In genomic region chr2:7088536-7088935, GRCm38 (mm10) we compare ENCODE assay signal across 10 mouse cellular contexts.
DNase-seq lines count a peak whose midpoint lies in the region; ATAC-seq and TF ChIP-seq lines count a peak whose summit lies in the region.
"Had no signal": no experiment of that assay in that cellular context is flagged by ENCODE, and none has a peak within 500 bp of the region (broad histone marks: within the 10 kb centered on the region; RNA-seq: fewer than 3 reads in every experiment).

No protein-coding gene starts in this region.

- ATAC-seq in hindbrain, embryonic 11.5 days (ENCODE audit: low FRiP score) = peak; percentile 32; the same call in 1 of the 2 replicates
- ATAC-seq in neural tube, embryonic 12.5 days (ENCODE audit: low FRiP score, low read depth) = peak; percentile 35; the same call in 1 of the 2 replicates
- ATAC-seq: liver, postnatal 0 days had no signal

- no peaks in the 10 kb centered on the region for H3K36me3 ChIP-seq in hindbrain, embryonic 11.5 days (ENCODE audit: control insufficient read depth, insufficient read depth, low read length)
- H3K36me3 ChIP-seq in neural tube, embryonic 12.5 days = no peaks in the 10 kb centered on the region

- no peaks in the 10 kb centered on the region for H3K9me3 ChIP-seq in hindbrain, embryonic 11.5 days (ENCODE audit: control insufficient read depth, low read length)
- no peaks in the 10 kb centered on the region for H3K9me3 ChIP-seq in neural tube, embryonic 12.5 days

- H3K27ac ChIP-seq in left cerebral cortex, adult 2 months = peak overlapping the region; percentile 65
- peak overlapping the region; percentile 90 for H3K27ac ChIP-seq in embryonic fibroblast, embryonic 13.5 days (ENCODE audit: insufficient read depth, low read length)
- H3K27ac ChIP-seq in hindbrain, embryonic 11.5 days (ENCODE audit: low read depth, low read length) = peak overlapping the region; percentile 61; the same call in 1 of the 2 replicates
- H3K27ac ChIP-seq in neural tube, embryonic 12.5 days = no peak overlapping the region

- no peak for DNase-seq in left cerebral cortex, adult 2 months (ENCODE audit: extremely low spot score in 1 of 2, low spot score in 2 of 2)
- no peak for DNase-seq in left cerebral cortex, adult 18-20 months (ENCODE audit: low spot score in 2 of 2)
- DNase-seq in hindbrain, embryonic 11.5 days (ENCODE audit: low spot score) = peak; percentile 26
- no peak for DNase-seq in adrenal gland, adult 2 months
- no peak for DNase-seq in cerebellum, adult 9-11 months
- no peak for DNase-seq in adrenal gland, postnatal 4 days (ENCODE audit: low spot score in 2 of 2)
- DNase-seq: kidney, adult 11 months; liver, postnatal 0 days had no signal

- H3K4me2 ChIP-seq in hindbrain, embryonic 11.5 days (replicated peaks; ENCODE audit: low read depth, low read length) = no peak overlapping the region
- H3K4me2 ChIP-seq in neural tube, embryonic 12.5 days (replicated peaks) = no peak overlapping the region

- H3K9ac ChIP-seq in hindbrain, embryonic 11.5 days (ENCODE audit: low read depth, low read length) = no peak overlapping the region
- H3K9ac ChIP-seq in neural tube, embryonic 12.5 days = no peak overlapping the region
- H3K9ac ChIP-seq: liver, postnatal 0 days had no signal

- H3K4me3 ChIP-seq in left cerebral cortex, adult 2 months = no peak overlapping the region
- H3K4me3 ChIP-seq in embryonic fibroblast, embryonic 13.5 days (ENCODE audit: insufficient read depth, low read length) = no peak overlapping the region
- H3K4me3 ChIP-seq in hindbrain, embryonic 11.5 days (ENCODE audit: low read depth, low read length) = no peak overlapping the region
- no peak overlapping the region for H3K4me3 ChIP-seq in neural tube, embryonic 12.5 days

- H3K27me3 ChIP-seq in hindbrain, embryonic 11.5 days (ENCODE audit: control insufficient read depth, insufficient read depth, low read length) = no peaks in the 10 kb centered on the region
- no peaks in the 10 kb centered on the region for H3K27me3 ChIP-seq in neural tube, embryonic 12.5 days (replicated peaks)

- intact Hi-C loops in left cerebral cortex, adult 2 months (cut with DNase I) = loop anchor here (10.0 kb wide), 1 partner anchor 364 kb away; no protein-coding TSS in a partner anchor

- no peak for TF ChIP-seq CTCF in left cerebral cortex, adult 2 months (IDR thresholded peaks at IDR 0.05)
- TF ChIP-seq CTCF in embryonic fibroblast, embryonic 13.5 days (IDR thresholded peaks at IDR 0.05; ENCODE audit: borderline replicate concordance, insufficient read depth, low read length) = no peak

- 26% methylated on average over 4 of the region's 4 CpGs for WGBS in hindbrain, embryonic 11.5 days
- WGBS in neural tube, embryonic 12.5 days = 23% methylated on average over 4 of the region's 4 CpGs

- peaks cover 11% of the 10 kb centered on the region for H3K4me1 ChIP-seq in embryonic fibroblast, embryonic 13.5 days (ENCODE audit: control insufficient read depth, insufficient read depth, low read length)
- H3K4me1 ChIP-seq in hindbrain, embryonic 11.5 days (replicated peaks; ENCODE audit: control insufficient read depth, insufficient read depth, low read length) = no peaks in the 10 kb centered on the region; the same call in 1 of the 2 replicates
- H3K4me1 ChIP-seq in neural tube, embryonic 12.5 days = peaks cover 5% of the 10 kb centered on the region; the same call in 1 of the 2 replicates

- no peak for TF ChIP-seq POLR2A in embryonic fibroblast, embryonic 13.5 days (IDR thresholded peaks at IDR 0.05; ENCODE audit: low read depth, low read length)
